Mouse (Mus musculus): ENCODE measurements at regions not wholly inside any gene's neighbourhood (a gene's known extent, or its start where the extent isn't known, plus 50 kb on each side); places are given as distances from the start of the nearest gene placed in this dataset.

GRCm38 (mm10) chr5:45000996-45001395 lies 201.5 kb upstream of the Ldb2 start:
- H3K4me1 ChIP-seq (ENCODE audit: control insufficient read depth in 1 of 2, insufficient read depth in 2 of 2): no peaks in the 10 kb centered on the region
- H3K9ac ChIP-seq (ENCODE audit: insufficient read depth, low read depth): no peak overlapping the region
- TF ChIP-seq SIN3A (IDR thresholded peaks at IDR 0.05; ENCODE audit: low read length) (no peak), ETS1 (conservative IDR thresholded peaks at IDR 0.05; ENCODE audit: low read depth, low read length) (no peak), CHD2 (IDR thresholded peaks at IDR 0.05; ENCODE audit: low read length) (no peak), IRF4 (IDR thresholded peaks at IDR 0.05; ENCODE audit: low read depth, low read length) (no peak)
- H3K4me3 ChIP-seq (replicated peaks in 1 of 3; ENCODE audit: low read depth in 2 of 3, low read length in 2 of 3, poor library complexity in 1 of 3): no peak overlapping the region
- dilution Hi-C loops (cut with MboI; ENCODE audit: extremely low pct_ligation_motif_present, extremely low pct_unique_long_range_greater_than_20kb, low sequenced_read_pairs) (no loop called here), in situ Hi-C loops (cut with MboI; ENCODE audit: low pct_ligation_motif_present, low pct_unique_long_range_greater_than_20kb, low sequenced_read_pairs) (no loop called here)
- no peaks in the 10 kb centered on the region for H3K27me3 ChIP-seq (replicated peaks)
- no peak for DNase-seq (ENCODE audit: extremely low read depth)
- no peaks in the 10 kb centered on the region for H3K9me3 ChIP-seq (replicated peaks; ENCODE audit: low read length)
- no peak overlapping the region for H3K4me2 ChIP-seq (ENCODE audit: insufficient read depth, low read depth, poor library complexity, severe bottlenecking)
- H3K36me3 ChIP-seq (replicated peaks in 1 of 2; ENCODE audit: control insufficient read depth in 1 of 2, insufficient read depth in 1 of 2, low read length in 1 of 2): no peaks in the 10 kb centered on the region
- no peaks in the 10 kb centered on the region for H3K79me2 ChIP-seq (replicated peaks; ENCODE audit: control insufficient read depth, extremely low read depth, insufficient read depth, poor library complexity, severe bottlenecking)
- H3K27ac ChIP-seq (ENCODE audit: insufficient read depth, low read depth): no peak overlapping the region

- Histone ChIP-seq H3K9ac (ENCODE audit: insufficient read depth, low read depth) (no peak overlapping the region), H3K27ac (ENCODE audit: insufficient read depth, low read depth) (no peak overlapping the region), H3K9me3 (replicated peaks; ENCODE audit: low read length) (no peaks in the 10 kb centered on the region), H3K36me3 (replicated peaks in 1 of 2; ENCODE audit: control insufficient read depth in 1 of 2, insufficient read depth in 1 of 2, low read length in 1 of 2) (no peaks in the 10 kb centered on the region), H3K4me1 (ENCODE audit: control insufficient read depth in 1 of 2, insufficient read depth in 2 of 2) (no peaks in the 10 kb centered on the region), H3K4me3 (replicated peaks in 1 of 3; ENCODE audit: low read depth in 2 of 3, low read length in 2 of 3, poor library complexity in 1 of 3) (no peak overlapping the region), H3K79me2 (replicated peaks; ENCODE audit: control insufficient read depth, extremely low read depth, insufficient read depth, poor library complexity, severe bottlenecking) (no peaks in the 10 kb centered on the region), H3K4me2 (ENCODE audit: insufficient read depth, low read depth, poor library complexity, severe bottlenecking) (no peak overlapping the region), H3K27me3 (replicated peaks) (no peaks in the 10 kb centered on the region)
- no peak for TF ChIP-seq MYC (IDR thresholded peaks at IDR 0.05; ENCODE audit: low read depth, low read length)
- no peak for TF ChIP-seq USF2 (conservative IDR thresholded peaks at IDR 0.05; ENCODE audit: low read depth, low read length)
- TF ChIP-seq CHD2 (IDR thresholded peaks at IDR 0.05; ENCODE audit: low read length): no peak
- no peak for TF ChIP-seq HCFC1 (IDR thresholded peaks at IDR 0.05; ENCODE audit: low read depth, low read length)
- no peak for TF ChIP-seq POLR2A (IDR thresholded peaks at IDR 0.05; ENCODE audit: low read depth, low read length)
- no peak for TF ChIP-seq ZKSCAN1 (IDR thresholded peaks at IDR 0.05; ENCODE audit: borderline replicate concordance, low read depth, low read length)
- TF ChIP-seq GABPA (IDR thresholded peaks at IDR 0.05; ENCODE audit: insufficient replicate concordance, low read depth, low read length): no peak
- TF ChIP-seq POLR2AphosphoS2 (IDR thresholded peaks at IDR 0.05; ENCODE audit: low read depth, low read length): no peak
- TF ChIP-seq KAT2A (IDR thresholded peaks at IDR 0.05; ENCODE audit: insufficient replicate concordance, low read length): no peak
- no peak for TF ChIP-seq ELF1 (IDR thresholded peaks at IDR 0.05; ENCODE audit: low read depth, low read length)
- no peak for TF ChIP-seq TBP (conservative IDR thresholded peaks at IDR 0.05; ENCODE audit: low read depth, low read length)
- no peak for TF ChIP-seq PAX5 (IDR thresholded peaks at IDR 0.05; ENCODE audit: low read length)
- no peak for DNase-seq (ENCODE audit: extremely low read depth)
- in situ Hi-C loops (cut with MboI; ENCODE audit: low pct_ligation_motif_present, low pct_unique_long_range_greater_than_20kb, low sequenced_read_pairs): no loop called here
- dilution Hi-C loops (cut with MboI; ENCODE audit: extremely low pct_ligation_motif_present, extremely low pct_unique_long_range_greater_than_20kb, low sequenced_read_pairs): no loop called here
These were observed 199.6 kb upstream of the Ldb2 start for GRCm38 (mm10) chr5:44999032-44999431.
